26 mouse cellular contexts compared by ENCODE assay signal in genomic region chr11:26441121-26441520, GRCm38 (mm10). TPM values are rescaled to one million over a fixed set of nuclear protein-coding genes. Genes with fewer than 3 reads are reported as not detected.
DNase-seq lines count a peak whose midpoint lies in the region; ATAC-seq and TF ChIP-seq lines count a peak whose summit lies in the region.
"Had no signal": no experiment of that assay in that cellular context is flagged by ENCODE, and none has a peak within 500 bp of the region (broad histone marks: within the 10 kb centered on the region; RNA-seq: fewer than 3 reads in every experiment).

No protein-coding gene starts in this region.

- H3K27ac ChIP-seq in forebrain, embryonic 14.5 days (ENCODE audit: low read depth, low read length) = no peak overlapping the region
- H3K27ac ChIP-seq in forebrain, embryonic 11.5 days (ENCODE audit: low read depth, low read length) = no peak overlapping the region
- H3K27ac ChIP-seq in hindbrain, postnatal 0 days = no peak overlapping the region
- no peak overlapping the region for H3K27ac ChIP-seq in hindbrain, embryonic 11.5 days (ENCODE audit: low read depth, low read length)
- H3K27ac ChIP-seq: embryonic facial prominence, embryonic 12.5 days; embryonic facial prominence, embryonic 15.5 days; gastrocnemius, adult 2 months; hindbrain, embryonic 15.5 days; intestine, embryonic 15.5 days had no signal

- no peak overlapping the region for H3K9ac ChIP-seq in forebrain, embryonic 14.5 days (ENCODE audit: low read length)
- H3K9ac ChIP-seq in forebrain, embryonic 11.5 days (ENCODE audit: low read length) = no peak overlapping the region
- H3K9ac ChIP-seq in hindbrain, postnatal 0 days (replicated peaks; ENCODE audit: low read length) = no peak overlapping the region
- H3K9ac ChIP-seq in hindbrain, embryonic 11.5 days (ENCODE audit: low read depth, low read length) = no peak overlapping the region
- H3K9ac ChIP-seq: embryonic facial prominence, embryonic 12.5 days; embryonic facial prominence, embryonic 15.5 days; forebrain, postnatal 0 days; hindbrain, embryonic 15.5 days; intestine, embryonic 15.5 days had no signal

- no peaks in the 10 kb centered on the region for H3K9me3 ChIP-seq in forebrain, embryonic 14.5 days (replicated peaks; ENCODE audit: control insufficient read depth, low read length)
- no peaks in the 10 kb centered on the region for H3K9me3 ChIP-seq in forebrain, embryonic 11.5 days (ENCODE audit: control insufficient read depth, low read length)
- H3K9me3 ChIP-seq in hindbrain, postnatal 0 days (ENCODE audit: low read length) = no peaks in the 10 kb centered on the region
- no peaks in the 10 kb centered on the region for H3K9me3 ChIP-seq in hindbrain, embryonic 11.5 days (ENCODE audit: control insufficient read depth, low read length)
- H3K9me3 ChIP-seq: embryonic facial prominence, embryonic 12.5 days; embryonic facial prominence, embryonic 15.5 days; G1E; hindbrain, embryonic 15.5 days; intestine, embryonic 15.5 days had no signal

- H3K36me3 ChIP-seq in forebrain, embryonic 14.5 days (ENCODE audit: control insufficient read depth, insufficient read depth, low read length) = no peaks in the 10 kb centered on the region
- no peaks in the 10 kb centered on the region for H3K36me3 ChIP-seq in forebrain, embryonic 11.5 days (ENCODE audit: control insufficient read depth, insufficient read depth, low read length)
- H3K36me3 ChIP-seq in hindbrain, postnatal 0 days (ENCODE audit: insufficient read depth, low read length) = no peaks in the 10 kb centered on the region
- H3K36me3 ChIP-seq in hindbrain, embryonic 11.5 days (ENCODE audit: control insufficient read depth, insufficient read depth, low read length) = no peaks in the 10 kb centered on the region
- H3K36me3 ChIP-seq: hindbrain, embryonic 15.5 days; intestine, embryonic 15.5 days had no signal

- TF ChIP-seq CTCF in hindbrain, postnatal 0 days (IDR thresholded peaks at IDR 0.05; ENCODE audit: low read depth) = no peak

- no peak overlapping the region for H3K4me3 ChIP-seq in forebrain, embryonic 14.5 days (ENCODE audit: low read depth, low read length)
- H3K4me3 ChIP-seq in forebrain, embryonic 11.5 days (ENCODE audit: low read depth, low read length) = no peak overlapping the region
- no peak overlapping the region for H3K4me3 ChIP-seq in hindbrain, postnatal 0 days (ENCODE audit: low read length)
- no peak overlapping the region for H3K4me3 ChIP-seq in hindbrain, embryonic 11.5 days (ENCODE audit: low read depth, low read length)
- H3K4me3 ChIP-seq: embryonic facial prominence, embryonic 12.5 days; embryonic facial prominence, embryonic 15.5 days; gastrocnemius, adult 2 months; hindbrain, embryonic 15.5 days; intestine, embryonic 15.5 days had no signal

- no peaks in the 10 kb centered on the region for H3K27me3 ChIP-seq in forebrain, embryonic 14.5 days (replicated peaks; ENCODE audit: control insufficient read depth, insufficient read depth, low read length)
- no peaks in the 10 kb centered on the region for H3K27me3 ChIP-seq in forebrain, embryonic 11.5 days (ENCODE audit: control insufficient read depth, insufficient read depth, low read length)
- no peaks in the 10 kb centered on the region for H3K27me3 ChIP-seq in hindbrain, postnatal 0 days (ENCODE audit: insufficient read depth, low read length)
- H3K27me3 ChIP-seq in hindbrain, embryonic 11.5 days (ENCODE audit: control insufficient read depth, insufficient read depth, low read length) = no peaks in the 10 kb centered on the region
- H3K27me3 ChIP-seq: CH12.LX; embryonic facial prominence, embryonic 12.5 days; embryonic facial prominence, embryonic 15.5 days; hindbrain, embryonic 15.5 days; intestine, embryonic 15.5 days; Patski had no signal

- no peaks in the 10 kb centered on the region for H3K4me1 ChIP-seq in forebrain, embryonic 14.5 days (ENCODE audit: control insufficient read depth, insufficient read depth, low read length)
- no peaks in the 10 kb centered on the region for H3K4me1 ChIP-seq in forebrain, embryonic 11.5 days (replicated peaks; ENCODE audit: control insufficient read depth, insufficient read depth, low read length)
- no peaks in the 10 kb centered on the region for H3K4me1 ChIP-seq in hindbrain, postnatal 0 days (ENCODE audit: insufficient read depth, low read length)
- no peaks in the 10 kb centered on the region for H3K4me1 ChIP-seq in hindbrain, embryonic 11.5 days (replicated peaks; ENCODE audit: control insufficient read depth, insufficient read depth, low read length)
- H3K4me1 ChIP-seq: embryonic facial prominence, embryonic 12.5 days; embryonic facial prominence, embryonic 15.5 days; intestine, embryonic 15.5 days had no signal

- no peak overlapping the region for H3K4me2 ChIP-seq in forebrain, embryonic 14.5 days (ENCODE audit: low read length)
- H3K4me2 ChIP-seq in forebrain, embryonic 11.5 days (ENCODE audit: low read depth, low read length, severe bottlenecking) = no peak overlapping the region
- H3K4me2 ChIP-seq in hindbrain, postnatal 0 days (ENCODE audit: low read depth, low read length) = no peak overlapping the region
- H3K4me2 ChIP-seq in hindbrain, embryonic 11.5 days (replicated peaks; ENCODE audit: low read depth, low read length) = no peak overlapping the region
- H3K4me2 ChIP-seq: embryonic facial prominence, embryonic 12.5 days; embryonic facial prominence, embryonic 15.5 days; heart, embryonic 11.5 days; hindbrain, embryonic 15.5 days; intestine, embryonic 15.5 days had no signal

- no peak for ATAC-seq in forebrain, embryonic 14.5 days
- no peak for ATAC-seq in forebrain, embryonic 11.5 days (replicated peaks; ENCODE audit: low FRiP score)
- ATAC-seq in hindbrain, postnatal 0 days = no peak
- ATAC-seq in hindbrain, embryonic 11.5 days (ENCODE audit: low FRiP score) = no peak
- ATAC-seq: forebrain, postnatal 0 days; intestine, embryonic 15.5 days; Patski had no signal

- 20% methylated on average over 1 of the region's 1 CpGs for WGBS in forebrain, embryonic 14.5 days
- 68% methylated on average over 1 of the region's 1 CpGs for WGBS in forebrain, embryonic 11.5 days
- 21% methylated on average over 1 of the region's 1 CpGs for WGBS in hindbrain, postnatal 0 days
- 79% methylated on average over 1 of the region's 1 CpGs for WGBS in hindbrain, embryonic 11.5 days

- DNase-seq in forebrain, embryonic 14.5 days (ENCODE audit: low spot score) = peak; percentile 51
- no peak for DNase-seq in forebrain, embryonic 11.5 days (ENCODE audit: low spot score)
- DNase-seq in hindbrain, postnatal 0 days (ENCODE audit: low spot score) = peak; percentile 22
- no peak for DNase-seq in hindbrain, embryonic 11.5 days (ENCODE audit: low spot score)
- DNase-seq in retina, postnatal 1 day = peak; percentile 4
- no peak for DNase-seq in retina, embryonic 14.5 days (ENCODE audit: low spot score)
- DNase-seq: adrenal gland, postnatal 10 days; adrenal gland, postnatal 36 days; B cell, adult 2 months; cerebellum, adult 11 months; cerebellum, adult 2 months; cerebellum, adult 9-11 months; cerebellum, postnatal 25 days; forebrain, postnatal 0 days; gastrocnemius, adult 2 months; gastrocnemius, postnatal 14 days; heart, adult 11 months; kidney, adult 11 months had no signal

RNA-seq across cellular contexts. Expression of gene Fancl, which starts 55.2 kb away (rescaled TPM):
- 15.8 and 16.0 TPM in 2 replicates for polyA plus RNA-seq in forebrain, embryonic 14.5 days (2014; fragmentation: Nextera tagmentation; extraction: Ambion mirVana)
- polyA plus RNA-seq in forebrain, embryonic 11.5 days (2014; fragmentation: Nextera tagmentation; extraction: Ambion mirVana) = 31.4 and 33.9 TPM in 2 replicates
- 5.7 and 6.3 TPM in 2 replicates for total RNA-seq in hindbrain, postnatal 0 days (2014; rRNA removed)
- 15.9 and 16.3 TPM in 2 replicates for polyA plus RNA-seq in hindbrain, postnatal 0 days (2015; fragmentation: Nextera tagmentation; extraction: Ambion mirVana)
- 29.1 and 31.8 TPM in 2 replicates for polyA plus RNA-seq in hindbrain, embryonic 11.5 days (2014; fragmentation: Nextera tagmentation; extraction: Ambion mirVana)

Comparison
In these comparisons a context has a peak if more than half of its experiments do, and no peak if none do; other contexts are left out.
1. DNase-seq: peak in forebrain, embryonic 14.5 days (single experiment), hindbrain, postnatal 0 days (single experiment) and retina, postnatal 1 day (single experiment); none in forebrain, embryonic 11.5 days (single experiment), hindbrain, embryonic 11.5 days (single experiment) and retina, embryonic 14.5 days (single experiment).